Mouse (Mus musculus) layer of hippocampus, adult 9-11 months (tissue): ENCODE results near the gene Ift27.

Experiments used
- DNase-seq: peaks from one replicate; pipeline ENCODE4 v3.0.0; 2022

The Ift27 gene

GRCm38 (mm10) chr15:78171651-78172050 lies 2.3 kb downstream of the Ift27 start:
- DNase-seq: no peak

- no peak for DNase-seq
Measured at GRCm38 (mm10) chr15:78170708-78171107, 3.2 kb downstream of the Ift27 start.

- peak; percentile 60 for DNase-seq
Measured at GRCm38 (mm10) chr15:78169566-78169965, 4.3 kb downstream of the Ift27 start.

- no peak for DNase-seq
Measured at GRCm38 (mm10) chr15:78165292-78165691, 8.6 kb downstream of the Ift27 start.

- DNase-seq: no peak
Measured at GRCm38 (mm10) chr15:78164466-78164865, 9.4 kb downstream of the Ift27 start.

- no peak for DNase-seq
Measured at GRCm38 (mm10) chr15:78161946-78162345, 12.0 kb downstream of the Ift27 start.

- DNase-seq: no peak
Measured at GRCm38 (mm10) chr15:78158335-78158734, 15.6 kb downstream of the Ift27 start.

GRCm38 (mm10) chr15:78157824-78158223 lies 16.1 kb downstream of the Ift27 start:
- no peak for DNase-seq

- DNase-seq: no peak
Measured at GRCm38 (mm10) chr15:78157330-78157729, 16.6 kb downstream of the Ift27 start.

GRCm38 (mm10) chr15:78155421-78155820 lies 18.5 kb downstream of the Ift27 start:
- no peak for DNase-seq

GRCm38 (mm10) chr15:78153045-78153775 lies 20.7 kb downstream of the Ift27 start:
- no peak for DNase-seq

GRCm38 (mm10) chr15:78148565-78148964 lies 25.3 kb downstream of the Ift27 start:
- DNase-seq: no peak

- no peak for DNase-seq
Measured at GRCm38 (mm10) chr15:78140226-78140625, 33.7 kb downstream of the Ift27 start.

GRCm38 (mm10) chr15:78134606-78135005 lies 39.3 kb downstream of the Ift27 start:
- DNase-seq: no peak

- no peak for DNase-seq
Measured at GRCm38 (mm10) chr15:78133389-78133788, 40.5 kb downstream of the Ift27 start.

- peak; percentile 91 for DNase-seq
Measured at GRCm38 (mm10) chr15:78119704-78120103, 54.2 kb downstream of the Ift27 start, which contains the start of gene Cacng2. Cacng2 (minus strand) TSS chr15:78120028.

- DNase-seq: no peak
Measured at GRCm38 (mm10) chr15:78119248-78119647, 54.7 kb downstream of the Ift27 start.

GRCm38 (mm10) chr15:78118275-78118995 lies 55.5 kb downstream of the Ift27 start:
- no peak for DNase-seq

- DNase-seq: no peak
Measured at GRCm38 (mm10) chr15:78117731-78118130, 56.2 kb downstream of the Ift27 start.

- DNase-seq: no peak
Measured at GRCm38 (mm10) chr15:78116936-78117335, 57.0 kb downstream of the Ift27 start.

GRCm38 (mm10) chr15:78116244-78116643 lies 57.7 kb downstream of the Ift27 start:
- DNase-seq: no peak
